Mouse (Mus musculus) stomach, postnatal 0 days (tissue): Measurements from ENCODE around the gene Tenm2. TPM values are rescaled to one million over a fixed set of nuclear protein-coding genes. Genes with fewer than 3 reads are reported as not detected.

Experiments
- ATAC-seq: fragments of 200-750 bp; cut with Nextera tagmentation; 2 replicates; pipeline ENCODE4 v1.8.0; 2017; ENCODE audit not compliant: low FRiP score, low TSS enrichment
- DNase-seq: peaks from one replicate; pipeline ENCODE4 v3.0.0-alpha.2; 2016; ENCODE audit warnings: low spot score
- H3K27ac ChIP-seq: fragments of 300-500 bp; sonication (generic); replicated peaks from 2 replicates; pipeline ENCODE4 v1.5.1; 2014; ENCODE audit warnings: mild to moderate bottlenecking, control low read depth
- H3K27me3 ChIP-seq: fragments of 300-500 bp; sonication (generic); 2 replicates; pipeline ENCODE4 v1.6.1; 2014; ENCODE audit warnings: low read length; ENCODE audit not compliant: control insufficient read depth, insufficient read depth
- H3K36me3 ChIP-seq: fragments of 300-500 bp; sonication (generic); 2 replicates; pipeline ENCODE4 v1.6.1; 2014; ENCODE audit warnings: low read length, mixed read lengths; ENCODE audit not compliant: control insufficient read depth, insufficient read depth
- H3K4me1 ChIP-seq: fragments of 300-500 bp; sonication (generic); replicated peaks from 2 replicates; pipeline ENCODE4 v1.6.1; 2014; ENCODE audit warnings: antibody characterized with exemption; ENCODE audit not compliant: control insufficient read depth, insufficient read depth
- H3K4me2 ChIP-seq: fragments of 300-500 bp; sonication (generic); replicated peaks from 2 replicates; pipeline ENCODE4 v1.6.1; 2014; ENCODE audit warnings: low read depth, mild to moderate bottlenecking, control low read depth, moderate library complexity
- H3K4me3 ChIP-seq: fragments of 300-500 bp; sonication (generic); 2 replicates; pipeline ENCODE4 v1.5.1; 2014; ENCODE audit warnings: low read depth, low read length, control low read depth
- H3K9ac ChIP-seq: fragments of 300-500 bp; sonication (generic); 2 replicates; pipeline ENCODE4 v1.6.1; 2014; ENCODE audit warnings: mild to moderate bottlenecking, low read length, control low read depth, mixed read lengths
- H3K9me3 ChIP-seq: fragments of 300-500 bp; sonication (generic); 2 replicates; pipeline ENCODE4 v1.6.1; 2016; ENCODE audit warnings: low read length; ENCODE audit not compliant: control insufficient read depth
- CTCF ChIP-seq: IDR thresholded peaks from 2 replicates; pipeline ENCODE4 v1.5.1; 2016; ENCODE audit warnings: antibody characterized with exemption, low read depth, mild to moderate bottlenecking, moderate library complexity
- EP300 ChIP-seq: optimal IDR thresholded peaks from 2 replicates; pipeline ENCODE3; 2016; ENCODE audit warnings: antibody characterized with exemption
- WGBS: fragments of 180-500 bp; shearing (Covaris S2); extraction: QIAGEN DNeasy Blood & Tissue Kit; methylation state at CpG from one replicate; pipeline ENCODE4 v1.1.7; 2014; 5-methylcytosine and 5-hydroxymethylcytosine counted together
- polyA plus RNA-seq: library from polyadenylated mRNA; unstranded; fragments of >200 nt; fragmentation: Nextera tagmentation; extraction: Ambion mirVana; gene quantifications from 2 replicates; pipeline ENCODE4 v1.2.1, GENCODE M21; 2015

Gene Tenm2
- polyA plus RNA-seq, 1 experiment from 2014 or later, result 3.6 TPM

DNA sequence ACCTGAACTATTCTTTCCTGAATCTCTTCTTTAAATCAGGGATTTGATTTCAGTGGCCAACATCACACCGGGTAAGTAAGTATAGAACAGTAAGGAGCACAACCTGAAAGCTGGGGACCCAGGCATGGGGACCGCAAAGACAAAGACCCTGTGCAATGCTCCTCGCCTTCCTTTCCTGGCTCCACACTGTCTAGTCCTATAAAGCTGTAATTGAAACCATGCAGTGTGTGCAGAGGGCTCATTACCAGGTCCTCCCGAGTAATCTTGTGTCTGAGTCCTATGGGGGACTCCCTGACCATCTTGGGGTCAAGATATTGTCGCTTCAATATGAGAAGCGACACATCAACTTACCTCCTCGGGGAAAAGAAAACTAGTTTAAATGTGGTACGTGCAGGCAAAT lies 436.4 kb downstream of the Tenm2 start:
- H3K27ac ChIP-seq, result no peak overlapping the region
- no peak for TF ChIP-seq EP300
- TF ChIP-seq CTCF, result no peak
- no peaks in the 10 kb centered on the region for H3K9me3 ChIP-seq
- no peak for DNase-seq
- no peaks in the 10 kb centered on the region for H3K36me3 ChIP-seq
- H3K9ac ChIP-seq, result no peak overlapping the region
- H3K4me3 ChIP-seq, result no peak overlapping the region
- 84% methylated on average over 8 of the region's 8 CpGs for WGBS
- H3K4me1 ChIP-seq, result no peaks in the 10 kb centered on the region
- H3K27me3 ChIP-seq, result no peaks in the 10 kb centered on the region
- H3K4me2 ChIP-seq, result no peak overlapping the region
- no peak for ATAC-seq

DNA sequence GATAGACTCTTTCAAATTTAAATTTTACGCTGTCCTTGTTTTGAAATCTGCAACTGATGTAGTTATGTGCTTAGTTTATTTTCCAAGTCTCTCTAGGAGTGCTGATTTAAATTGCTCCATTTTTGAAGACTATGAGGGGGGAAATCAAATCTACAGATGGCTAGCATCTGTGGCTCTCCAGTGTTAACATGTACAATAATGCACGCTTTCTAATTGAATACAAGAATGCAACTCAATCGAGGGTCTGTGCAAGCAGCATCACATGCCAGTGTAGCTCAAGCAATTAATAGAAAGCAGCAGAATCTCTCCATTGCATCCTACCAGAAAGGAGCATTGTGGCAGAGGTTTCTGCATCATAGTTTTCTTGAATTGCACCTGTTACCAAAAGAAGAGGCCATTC lies 477.8 kb downstream of the Tenm2 start:
- H3K9me3 ChIP-seq, result no peaks in the 10 kb centered on the region
- DNase-seq (no peak), ATAC-seq (no peak)
- WGBS, result 81% methylated on average over 3 of the region's 3 CpGs
- no peak overlapping the region for H3K4me3 ChIP-seq
- no peak overlapping the region for H3K27ac ChIP-seq
- TF ChIP-seq EP300 (no peak), CTCF (no peak)
- no peaks in the 10 kb centered on the region for H3K36me3 ChIP-seq
- no peak overlapping the region for H3K4me2 ChIP-seq
- H3K4me1 ChIP-seq, result no peaks in the 10 kb centered on the region
- no peaks in the 10 kb centered on the region for H3K27me3 ChIP-seq
- no peak overlapping the region for H3K9ac ChIP-seq

DNA sequence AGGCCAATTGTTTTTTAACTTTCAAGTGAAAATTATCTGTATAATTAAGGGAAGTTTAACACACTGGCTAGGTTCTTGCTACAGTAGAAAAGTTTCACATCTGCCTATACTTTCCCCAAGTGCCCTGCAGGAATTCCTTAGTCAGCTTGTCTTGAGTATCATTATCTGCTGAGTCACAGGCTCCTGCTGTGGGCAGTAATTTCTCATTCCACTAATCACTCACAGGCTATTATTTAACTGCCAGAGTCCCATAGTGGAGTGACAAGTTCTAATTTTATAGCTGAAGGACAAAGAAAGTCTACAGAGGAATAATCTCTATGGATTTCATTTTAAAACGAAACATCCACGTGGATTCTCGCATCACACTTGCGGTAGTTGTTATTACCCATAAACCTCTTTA lies 489.5 kb downstream of the Tenm2 start:
- H3K27ac ChIP-seq, result no peak overlapping the region
- 70% methylated on average over 4 of the region's 4 CpGs for WGBS
- no peak overlapping the region for H3K9ac ChIP-seq
- no peak overlapping the region for H3K4me3 ChIP-seq
- no peak for TF ChIP-seq CTCF
- no peak for TF ChIP-seq EP300
- H3K4me1 ChIP-seq, result no peaks in the 10 kb centered on the region
- no peaks in the 10 kb centered on the region for H3K9me3 ChIP-seq
- H3K27me3 ChIP-seq, result no peaks in the 10 kb centered on the region
- DNase-seq, result no peak
- no peak overlapping the region for H3K4me2 ChIP-seq
- H3K36me3 ChIP-seq, result no peaks in the 10 kb centered on the region
- no peak for ATAC-seq

DNA sequence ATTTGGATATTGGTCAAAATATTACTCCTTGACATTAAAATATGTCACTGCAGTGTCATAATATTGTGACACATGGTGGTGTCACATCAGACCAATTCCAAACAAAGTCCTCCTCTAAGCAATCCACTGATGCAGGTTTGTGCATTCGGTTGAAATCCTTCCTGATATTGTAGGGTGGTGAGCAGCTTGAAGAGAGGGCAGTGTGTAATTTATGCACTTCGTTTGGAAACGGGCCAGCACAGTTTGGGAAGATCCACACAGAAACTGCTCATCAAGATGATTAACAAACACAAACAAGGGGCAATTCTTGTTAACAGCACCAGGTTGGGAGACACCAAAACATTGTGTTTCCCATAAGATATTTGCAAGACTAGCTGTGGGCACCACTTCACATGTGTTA lies 508.0 kb downstream of the Tenm2 start:
- Histone ChIP-seq H3K36me3 (no peaks in the 10 kb centered on the region), H3K27me3 (no peaks in the 10 kb centered on the region), H3K27ac (no peak overlapping the region), H3K4me1 (no peaks in the 10 kb centered on the region), H3K4me3 (no peak overlapping the region), H3K9me3 (no peaks in the 10 kb centered on the region), H3K9ac (no peak overlapping the region), H3K4me2 (no peak overlapping the region)
- ATAC-seq, result no peak
- 79% methylated on average over 3 of the region's 3 CpGs for WGBS
- no peak for DNase-seq
- TF ChIP-seq EP300 (no peak), CTCF (no peak)

DNA sequence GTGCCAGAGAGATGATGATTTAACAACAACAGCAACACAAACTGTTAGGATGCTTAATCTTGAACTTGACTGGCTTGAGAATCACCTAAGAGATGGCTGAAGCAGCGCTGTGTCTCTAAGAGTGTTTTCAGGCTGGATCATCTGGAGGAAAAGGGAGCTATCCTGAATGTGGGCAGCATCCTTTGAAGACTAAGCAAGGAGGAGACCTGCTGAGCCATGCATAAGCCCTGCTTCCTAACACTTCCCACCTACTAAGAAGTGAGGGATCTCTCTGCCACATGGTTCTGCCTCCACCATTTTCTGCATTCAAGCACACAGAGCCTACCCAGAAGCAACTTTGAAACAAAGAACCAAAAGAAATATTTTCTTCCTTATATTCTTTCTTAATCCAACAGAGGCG lies 532.9 kb downstream of the Tenm2 start:
- Histone ChIP-seq H3K36me3 (no peaks in the 10 kb centered on the region), H3K4me3 (no peak overlapping the region), H3K4me2 (no peak overlapping the region), H3K4me1 (no peaks in the 10 kb centered on the region), H3K9ac (no peak overlapping the region), H3K27me3 (no peaks in the 10 kb centered on the region), H3K9me3 (no peaks in the 10 kb centered on the region), H3K27ac (no peak overlapping the region)
- TF ChIP-seq EP300 (no peak), CTCF (no peak)
- DNase-seq, result no peak
- ATAC-seq, result no peak
- WGBS, result 76% methylated on average over 2 of the region's 2 CpGs

DNA sequence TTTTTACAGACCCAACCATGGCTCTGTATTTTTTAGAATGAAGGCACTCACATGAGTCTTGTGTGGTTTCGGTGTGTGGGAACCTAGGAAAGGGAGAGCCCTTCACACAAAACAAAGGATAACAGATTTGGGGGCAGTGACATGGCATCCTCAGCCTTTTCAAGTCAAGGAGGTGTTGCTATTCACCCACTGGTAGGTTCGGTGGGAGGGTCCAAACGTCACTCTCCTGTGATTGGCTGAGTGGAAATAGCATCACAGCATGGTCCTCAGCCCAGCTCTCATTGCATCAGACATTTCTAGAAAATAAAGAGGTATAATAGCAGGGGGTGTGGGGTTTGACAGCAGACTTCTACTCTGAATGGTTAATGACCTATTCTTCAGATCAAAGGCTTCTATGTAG lies 534.8 kb downstream of the Tenm2 start:
- ATAC-seq, result no peak
- Histone ChIP-seq H3K27ac (no peak overlapping the region), H3K9me3 (no peaks in the 10 kb centered on the region), H3K27me3 (no peaks in the 10 kb centered on the region), H3K4me3 (no peak overlapping the region), H3K36me3 (no peaks in the 10 kb centered on the region), H3K9ac (no peak overlapping the region), H3K4me2 (no peak overlapping the region), H3K4me1 (no peaks in the 10 kb centered on the region)
- TF ChIP-seq EP300, result no peak
- TF ChIP-seq CTCF, result no peak
- WGBS, result 87% methylated on average over 3 of the region's 3 CpGs
- no peak for DNase-seq

DNA sequence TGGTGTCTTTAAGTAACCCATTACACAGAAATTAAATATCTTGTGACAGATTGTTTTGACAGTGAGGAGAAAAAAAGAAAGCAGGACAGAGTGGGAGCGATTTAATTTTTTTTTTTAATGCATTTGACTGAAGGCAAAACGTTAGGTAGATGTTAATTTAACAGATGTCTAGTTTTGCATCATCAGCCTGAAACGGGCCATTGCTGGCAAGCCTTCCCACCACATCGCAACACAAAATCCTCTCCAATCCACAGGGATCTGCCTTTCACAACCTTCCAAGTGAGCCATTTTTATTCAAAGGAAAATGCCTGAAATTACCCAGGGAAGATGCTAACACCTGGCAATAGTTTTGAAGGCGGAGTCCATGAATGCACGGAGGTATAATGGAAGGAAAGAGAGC lies 535.6 kb downstream of the Tenm2 start:
- Histone ChIP-seq H3K4me1 (no peaks in the 10 kb centered on the region), H3K4me2 (no peak overlapping the region), H3K36me3 (no peaks in the 10 kb centered on the region), H3K27ac (no peak overlapping the region), H3K4me3 (no peak overlapping the region), H3K27me3 (no peaks in the 10 kb centered on the region), H3K9ac (no peak overlapping the region), H3K9me3 (no peaks in the 10 kb centered on the region)
- TF ChIP-seq CTCF (no peak), EP300 (no peak)
- 81% methylated on average over 6 of the region's 6 CpGs for WGBS
- no peak for DNase-seq
- no peak for ATAC-seq
